Mouse (Mus musculus): Measurements from ENCODE around the gene Gm26657. TPM values are rescaled to one million over a fixed set of nuclear protein-coding genes. Genes with fewer than 3 reads are reported as not detected.

Gene Gm26657
- polyA plus RNA-seq, 1 experiment, result 0.02 TPM

DNA sequence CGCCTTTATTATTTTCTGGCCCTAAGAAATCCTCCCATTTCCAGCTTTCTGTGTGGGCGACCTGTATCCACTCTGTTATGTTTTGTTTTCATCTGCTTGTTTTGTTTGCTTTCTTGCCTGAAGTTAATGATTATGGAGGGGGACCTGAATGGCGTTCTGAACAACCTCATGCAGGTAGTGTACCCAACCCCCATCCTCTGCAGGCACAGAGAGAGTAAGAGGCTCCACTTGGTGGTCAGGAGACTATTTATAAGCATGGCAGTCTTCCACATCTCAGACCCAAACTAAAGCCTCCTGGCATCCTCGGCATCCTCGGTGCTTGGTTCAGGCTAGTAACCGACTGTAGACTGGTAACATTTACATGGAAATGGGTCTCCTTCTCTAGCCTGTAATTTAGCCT lies 17.5 kb upstream of the Gm26657 start:
- no peaks in the 10 kb centered on the region for H3K36me3 ChIP-seq (ENCODE audit: control insufficient read depth, insufficient read depth)

DNA sequence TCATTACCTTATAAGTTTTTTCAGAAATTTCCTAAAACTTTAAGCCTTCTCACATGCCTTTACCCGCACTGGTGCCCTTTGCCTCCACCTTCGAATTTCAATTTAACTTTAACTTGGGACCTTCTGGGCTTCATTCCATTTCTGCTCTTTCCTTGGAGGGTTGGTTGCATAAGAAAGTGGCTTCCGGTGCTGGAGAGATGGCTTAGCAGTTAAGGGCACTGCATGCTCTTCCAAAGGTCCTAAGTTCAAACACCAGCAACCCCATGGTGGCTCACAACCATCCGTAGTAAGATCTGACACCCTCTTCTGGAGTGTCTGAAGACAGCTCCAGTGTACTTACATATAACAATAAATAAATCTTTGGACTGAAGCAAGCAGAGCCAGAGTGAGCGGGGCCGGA lies 16.6 kb upstream of the Gm26657 start:
- Histone ChIP-seq H3K27me3 (ENCODE audit: control insufficient read depth, insufficient read depth, insufficient read length) (no peaks in the 10 kb centered on the region), H3K79me3 (ENCODE audit: low read depth) (no peaks in the 10 kb centered on the region), H3K4me3 (ENCODE audit: insufficient read depth, poor library complexity, severe bottlenecking) (no peak overlapping the region), H3K36me3 (ENCODE audit: control insufficient read depth, insufficient read depth) (no peaks in the 10 kb centered on the region), H3K79me2 (ENCODE audit: control insufficient read depth, insufficient read depth) (no peaks in the 10 kb centered on the region), H3ac (ENCODE audit: control insufficient read depth, insufficient read length, low read depth) (no peak overlapping the region)
- TF ChIP-seq FOSL1 (IDR thresholded peaks at IDR 0.05; ENCODE audit: insufficient read depth, low read length, poor library complexity, severe bottlenecking) (no peak), MAX (IDR thresholded peaks at IDR 0.05) (no peak), MYOD1 (IDR thresholded peaks at IDR 0.05; ENCODE audit: control insufficient read depth, insufficient read length, low read depth) (no peak), MYOG (IDR thresholded peaks at IDR 0.05; ENCODE audit: control insufficient read depth, extremely low read depth, insufficient read length) (no peak), CTCF (IDR thresholded peaks at IDR 0.05; ENCODE audit: control insufficient read depth, insufficient read depth, insufficient read length) (no peak), USF1 (IDR thresholded peaks at IDR 0.05; ENCODE audit: low read depth) (no peak), CEBPB (IDR thresholded peaks at IDR 0.05; ENCODE audit: low read depth) (no peak)

More for the DNA sequence above, 17.5 kb upstream of the Gm26657 start:
- TF ChIP-seq CEBPB (IDR thresholded peaks at IDR 0.05; ENCODE audit: low read depth), result no peak
- no peak for TF ChIP-seq MYOD1 (IDR thresholded peaks at IDR 0.05; ENCODE audit: control insufficient read depth, insufficient read length, low read depth)
- no peak for TF ChIP-seq MAX (IDR thresholded peaks at IDR 0.05)
- no peak for TF ChIP-seq USF1 (IDR thresholded peaks at IDR 0.05; ENCODE audit: low read depth)
- TF ChIP-seq MYOG (IDR thresholded peaks at IDR 0.05; ENCODE audit: control insufficient read depth, extremely low read depth, insufficient read length), result no peak
- TF ChIP-seq CTCF (IDR thresholded peaks at IDR 0.05; ENCODE audit: control insufficient read depth, insufficient read depth, insufficient read length), result no peak
- no peak for TF ChIP-seq FOSL1 (IDR thresholded peaks at IDR 0.05; ENCODE audit: insufficient read depth, low read length, poor library complexity, severe bottlenecking)
- Histone ChIP-seq H3K79me3 (ENCODE audit: low read depth) (no peaks in the 10 kb centered on the region), H3K27me3 (ENCODE audit: control insufficient read depth, insufficient read depth, insufficient read length) (no peaks in the 10 kb centered on the region), H3K4me3 (ENCODE audit: insufficient read depth, poor library complexity, severe bottlenecking) (no peak overlapping the region), H3K79me2 (ENCODE audit: control insufficient read depth, insufficient read depth) (no peaks in the 10 kb centered on the region), H3ac (ENCODE audit: control insufficient read depth, insufficient read length, low read depth) (no peak overlapping the region)

DNA sequence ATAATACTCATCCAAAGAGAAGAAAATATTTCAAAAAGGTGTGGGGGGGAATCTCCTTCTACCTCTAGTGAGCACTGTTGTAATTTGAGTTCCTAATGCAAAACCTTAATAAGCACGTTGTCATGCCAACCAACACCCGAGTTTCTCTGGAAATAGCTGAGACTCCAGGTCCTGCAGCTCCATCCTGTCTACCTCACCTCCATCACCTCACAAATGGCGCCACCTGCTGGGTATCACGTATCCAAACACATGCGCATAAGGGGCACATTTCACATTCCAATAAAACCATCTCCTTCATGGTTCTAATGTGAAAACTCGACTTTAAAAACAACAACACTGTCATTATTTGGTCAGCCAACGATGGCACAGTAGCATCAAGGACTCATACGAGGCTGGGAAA lies 14.0 kb upstream of the Gm26657 start:
- no peaks in the 10 kb centered on the region for H3K79me3 ChIP-seq (ENCODE audit: low read depth)
- no peaks in the 10 kb centered on the region for H3K79me2 ChIP-seq (ENCODE audit: control insufficient read depth, insufficient read depth)
- H3K4me3 ChIP-seq (ENCODE audit: insufficient read depth, poor library complexity, severe bottlenecking), result no peak overlapping the region
- no peaks in the 10 kb centered on the region for H3K27me3 ChIP-seq (ENCODE audit: control insufficient read depth, insufficient read depth, insufficient read length)
- no peak overlapping the region for H3ac ChIP-seq (ENCODE audit: control insufficient read depth, insufficient read length, low read depth)
- no peaks in the 10 kb centered on the region for H3K36me3 ChIP-seq (ENCODE audit: control insufficient read depth, insufficient read depth)
- TF ChIP-seq MAX (IDR thresholded peaks at IDR 0.05) (no peak), USF1 (IDR thresholded peaks at IDR 0.05; ENCODE audit: low read depth) (no peak), CTCF (IDR thresholded peaks at IDR 0.05; ENCODE audit: control insufficient read depth, insufficient read depth, insufficient read length) (no peak), MYOD1 (IDR thresholded peaks at IDR 0.05; ENCODE audit: control insufficient read depth, insufficient read length, low read depth) (no peak), CEBPB (IDR thresholded peaks at IDR 0.05; ENCODE audit: low read depth) (no peak), MYOG (IDR thresholded peaks at IDR 0.05; ENCODE audit: control insufficient read depth, extremely low read depth, insufficient read length) (no peak), FOSL1 (IDR thresholded peaks at IDR 0.05; ENCODE audit: insufficient read depth, low read length, poor library complexity, severe bottlenecking) (no peak)

DNA sequence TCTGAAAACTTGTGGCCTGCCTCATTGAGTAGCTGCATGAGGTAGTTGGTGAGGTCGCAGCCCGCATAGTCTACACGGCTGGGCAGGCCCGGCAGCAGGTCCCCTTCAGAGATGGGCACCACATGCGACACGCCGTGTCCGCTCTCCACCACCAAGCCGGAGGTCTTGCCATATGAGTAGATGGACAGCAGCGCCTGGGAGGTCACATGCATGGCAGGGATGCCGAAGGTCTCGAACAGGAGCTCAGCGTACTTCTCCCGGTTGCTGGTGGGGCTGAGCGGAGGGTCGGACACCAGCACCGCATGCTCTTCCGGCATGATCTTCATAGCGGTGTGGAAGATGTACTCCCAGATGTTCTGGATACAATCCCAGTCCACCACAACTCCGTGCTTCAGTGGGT lies 741 bp downstream of the Gm26657 start:
- H3K27me3 ChIP-seq (ENCODE audit: control insufficient read depth, insufficient read depth, insufficient read length), result no peaks in the 10 kb centered on the region
- peaks cover 17% of the 10 kb centered on the region for H3K36me3 ChIP-seq (ENCODE audit: control insufficient read depth, insufficient read depth)
- no peaks in the 10 kb centered on the region for H3K79me3 ChIP-seq (ENCODE audit: low read depth)
- H3K4me3 ChIP-seq (ENCODE audit: insufficient read depth, poor library complexity, severe bottlenecking), result no peak overlapping the region
- H3ac ChIP-seq (ENCODE audit: control insufficient read depth, insufficient read length, low read depth), result no peak overlapping the region
- TF ChIP-seq CEBPB (IDR thresholded peaks at IDR 0.05; ENCODE audit: low read depth), result no peak
- TF ChIP-seq CTCF (IDR thresholded peaks at IDR 0.05; ENCODE audit: control insufficient read depth, insufficient read depth, insufficient read length), result no peak
- no peak for TF ChIP-seq MYOD1 (IDR thresholded peaks at IDR 0.05; ENCODE audit: control insufficient read depth, insufficient read length, low read depth)
- no peak for TF ChIP-seq MAX (IDR thresholded peaks at IDR 0.05)
- no peak for TF ChIP-seq FOSL1 (IDR thresholded peaks at IDR 0.05; ENCODE audit: insufficient read depth, low read length, poor library complexity, severe bottlenecking)
- no peak for TF ChIP-seq USF1 (IDR thresholded peaks at IDR 0.05; ENCODE audit: low read depth)
- no peak for TF ChIP-seq MYOG (IDR thresholded peaks at IDR 0.05; ENCODE audit: control insufficient read depth, extremely low read depth, insufficient read length)
- no peaks in the 10 kb centered on the region for H3K79me2 ChIP-seq (ENCODE audit: control insufficient read depth, insufficient read depth)

DNA sequence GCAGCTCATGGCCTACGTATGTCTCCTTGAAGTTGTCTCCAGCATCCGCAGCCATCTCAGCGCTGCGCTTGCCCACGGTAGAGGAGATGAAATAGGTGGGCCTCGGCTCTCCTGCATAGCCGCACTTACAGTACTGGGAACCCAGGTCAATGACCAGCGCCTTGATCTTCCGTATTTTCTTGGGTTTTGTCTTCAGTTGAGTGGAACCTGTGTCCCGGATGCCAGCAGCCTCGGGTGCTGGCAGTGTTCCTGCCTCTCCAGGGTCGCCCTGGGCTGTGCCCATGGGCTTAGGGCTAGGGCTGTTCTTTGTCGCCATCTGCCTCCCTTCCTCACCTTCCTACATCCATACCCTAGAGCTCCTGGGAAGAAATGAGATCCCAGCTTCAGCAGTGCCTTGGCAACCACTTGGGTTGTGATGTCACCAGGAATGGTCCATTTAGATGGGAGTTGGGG lies 1.2 kb downstream of the Gm26657 start, which contains the start of gene Actl7b:
Gene Actl7b, minus strand, starts transcription at position 403 of the 453 bp plus-strand sequence.
- H3ac ChIP-seq (ENCODE audit: control insufficient read depth, insufficient read length, low read depth), result no peak within 1 kb of the TSS
- H3K79me2 ChIP-seq (ENCODE audit: control insufficient read depth, insufficient read depth), result no peaks in the 10 kb centered on the region
- no peaks in the 10 kb centered on the region for H3K27me3 ChIP-seq (ENCODE audit: control insufficient read depth, insufficient read depth, insufficient read length)
- H3K4me3 ChIP-seq (ENCODE audit: insufficient read depth, poor library complexity, severe bottlenecking), result no peak within 1 kb of the TSS
- H3K36me3 ChIP-seq (ENCODE audit: control insufficient read depth, insufficient read depth), result peaks cover 18% of the 10 kb centered on the region
- no peaks in the 10 kb centered on the region for H3K79me3 ChIP-seq (ENCODE audit: low read depth)
- TF ChIP-seq MYOD1 (IDR thresholded peaks at IDR 0.05; ENCODE audit: control insufficient read depth, insufficient read length, low read depth), result no peak
- no peak for TF ChIP-seq FOSL1 (IDR thresholded peaks at IDR 0.05; ENCODE audit: insufficient read depth, low read length, poor library complexity, severe bottlenecking)
- TF ChIP-seq USF1 (IDR thresholded peaks at IDR 0.05; ENCODE audit: low read depth), result no peak
- no peak for TF ChIP-seq MYOG (IDR thresholded peaks at IDR 0.05; ENCODE audit: control insufficient read depth, extremely low read depth, insufficient read length)
- no peak for TF ChIP-seq CTCF (IDR thresholded peaks at IDR 0.05; ENCODE audit: control insufficient read depth, insufficient read depth, insufficient read length)
- no peak for TF ChIP-seq MAX (IDR thresholded peaks at IDR 0.05)
- TF ChIP-seq CEBPB (IDR thresholded peaks at IDR 0.05; ENCODE audit: low read depth), result no peak

Measured in C2C12 (cell line).